Mouse (Mus musculus) left cerebral cortex, adult 2 months (tissue): Measurements from ENCODE around the gene Coil. TPM values are rescaled to one million over a fixed set of nuclear protein-coding genes. Genes with fewer than 3 reads are reported as not detected.
"Not testable (repeated sequence)": the region's sequence is repeated elsewhere in the genome, so short reads cannot be mapped to it uniquely, and the experiment has no call there.

Experiments
- DNase-seq, 2 experiments: peaks; one replicate each; pipeline ENCODE4 v3.0.0; 2021 to 2022; ENCODE audit warnings: low spot score in 2 of 2, mixed read lengths in 1 of 2; ENCODE audit errors: extremely low spot score in 1 of 2
- H3K27ac ChIP-seq: fragments of 200-600 bp; 2 replicates; pipeline ENCODE4 v1.8.1; 2022
- H3K4me3 ChIP-seq: fragments of 200-600 bp; 2 replicates; pipeline ENCODE4 v1.8.1; 2022
- CTCF ChIP-seq: fragments of 200-600 bp; IDR thresholded peaks from 2 replicates; pipeline ENCODE4 v1.8.1; 2022; ENCODE audit warnings: antibody characterized with exemption, mild to moderate bottlenecking, moderate library complexity
- intact Hi-C: fragments of 180-260 bp; cut with DNase I; formaldehyde crosslinking; loops from one replicate; pipeline ENCODE4 v1.15.1; 2025
- total RNA-seq, 2 experiments: library from RNA; stranded (reverse); gene quantifications; 2 replicates each; pipeline ENCODE4 v1.2.3; 2021

Coil gene
- total RNA-seq, 2 experiments from 2014 or later = 19.4 to 19.5 TPM

- intact Hi-C loops = no loop called here
- TF ChIP-seq CTCF = peak; percentile 18
- Histone ChIP-seq H3K27ac (no peak overlapping the region), H3K4me3 (no peak overlapping the region)
- DNase-seq = no peak
Observed at GRCm38 (mm10) chr11:89034592-89034991, 64.5 kb downstream of the Coil start.

- no peak for DNase-seq
- intact Hi-C loops = no loop called here
- H3K27ac ChIP-seq = no peak overlapping the region
- no peak for TF ChIP-seq CTCF
- no peak overlapping the region for H3K4me3 ChIP-seq
Observed at GRCm38 (mm10) chr11:89035552-89035951, 65.5 kb downstream of the Coil start.

GRCm38 (mm10) chr11:89038496-89038895, 68.4 kb downstream of the Coil start:
- Histone ChIP-seq H3K4me3 (no peak overlapping the region), H3K27ac (no peak overlapping the region)
- intact Hi-C loops = loop anchor here (2.0 kb wide), 1 partner anchor 46 kb away; no protein-coding TSS in a partner anchor
- TF ChIP-seq CTCF = no peak
- DNase-seq = no peak

GRCm38 (mm10) chr11:89039325-89039724, 69.3 kb downstream of the Coil start:
- intact Hi-C loops = loop anchor here (2.0 kb wide), 1 partner anchor 47 kb away; no protein-coding TSS in a partner anchor
- H3K27ac ChIP-seq = no peak overlapping the region
- DNase-seq = peak; percentile 37 to 60
- peak; percentile 92 for TF ChIP-seq CTCF
- no peak overlapping the region for H3K4me3 ChIP-seq

- H3K27ac ChIP-seq, intact Hi-C loops, DNase-seq, H3K4me3 ChIP-seq: not testable (repeated sequence)
Observed at GRCm38 (mm10) chr11:89041073-89041472, 71.0 kb downstream of the Coil start.

Other genes starting within 250 kb of the Coil start
- 10 to 100 TPM; 39.8 to 40.1 TPM for gene Akap1, start 105.7 kb upstream of the Coil start, total RNA-seq
- gene Scpep1, start 14.8 kb upstream of the Coil start, total RNA-seq = 10 to 100 TPM; 16.2 to 17.5 TPM
- gene Elobl, start 3.3 kb upstream of the Coil start, total RNA-seq = not detected
- 1 to 10 TPM; 3.7 to 3.9 TPM for gene Trim25, start 29.1 kb downstream of the Coil start, total RNA-seq
- gene Dgke, start 96.6 kb downstream of the Coil start, total RNA-seq = 10 to 100 TPM; 52.8 to 57.0 TPM
- under 1 TPM in 1 of 2 experiments, not detected in 1; 0.95 TPM for gene Gm525, start 103.6 kb downstream of the Coil start, total RNA-seq